Mouse (Mus musculus) lung, adult 18-20 months (tissue): Measurements from ENCODE around the gene Slc45a2.

Source experiments
- DNase-seq, 2 experiments: peaks; one replicate each; pipeline ENCODE4 v3.0.0; 2022; ENCODE audit warnings: mixed read lengths in 2 of 2

Slc45a2 gene

DNA sequence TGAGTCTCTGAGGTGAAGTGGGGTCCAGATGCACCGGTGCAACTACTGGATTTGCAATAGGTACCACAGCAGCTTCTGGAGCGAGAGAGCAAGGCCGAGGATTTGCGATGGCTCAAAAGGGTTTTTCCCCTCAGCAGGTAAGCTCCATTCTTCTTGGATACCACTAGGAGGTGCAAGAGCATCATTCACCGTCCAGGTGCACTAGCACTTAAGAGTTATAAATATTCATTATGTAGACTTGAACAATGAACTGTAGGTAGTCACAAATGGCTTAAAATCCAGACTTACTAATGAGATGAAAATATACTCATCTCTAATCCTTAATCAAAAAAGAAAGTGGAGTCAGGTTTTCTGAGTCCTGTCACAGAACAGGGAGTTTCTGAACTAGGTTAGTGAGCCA is 8.2 kb downstream of the Slc45a2 start:
- DNase-seq = no peak

- DNase-seq = no peak
These were observed 10.5 kb downstream of the Slc45a2 start for GRCm38 (mm10) chr15:11010976-11011548.

DNA sequence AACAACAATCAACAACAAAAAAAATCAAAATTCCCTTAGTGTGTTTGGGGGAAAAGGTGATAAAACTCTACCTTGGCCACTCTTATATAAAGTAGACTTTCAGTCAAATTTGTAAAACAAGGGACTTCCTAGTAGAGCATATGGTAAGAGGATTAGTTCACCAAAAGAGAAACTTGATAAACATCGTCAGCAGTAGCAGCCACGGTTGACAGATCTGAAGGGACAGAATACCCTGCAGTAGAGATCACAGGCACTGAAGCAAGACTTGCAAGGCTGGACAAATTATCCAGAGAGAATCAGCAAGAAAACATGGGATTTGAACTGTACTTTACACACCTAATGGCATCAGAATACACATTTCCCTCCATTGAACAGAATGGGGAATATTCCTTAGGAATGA is 14.4 kb downstream of the Slc45a2 start:
- no peak for DNase-seq

- DNase-seq = no peak
These were observed 26.5 kb downstream of the Slc45a2 start for GRCm38 (mm10) chr15:11026801-11027561.

DNA sequence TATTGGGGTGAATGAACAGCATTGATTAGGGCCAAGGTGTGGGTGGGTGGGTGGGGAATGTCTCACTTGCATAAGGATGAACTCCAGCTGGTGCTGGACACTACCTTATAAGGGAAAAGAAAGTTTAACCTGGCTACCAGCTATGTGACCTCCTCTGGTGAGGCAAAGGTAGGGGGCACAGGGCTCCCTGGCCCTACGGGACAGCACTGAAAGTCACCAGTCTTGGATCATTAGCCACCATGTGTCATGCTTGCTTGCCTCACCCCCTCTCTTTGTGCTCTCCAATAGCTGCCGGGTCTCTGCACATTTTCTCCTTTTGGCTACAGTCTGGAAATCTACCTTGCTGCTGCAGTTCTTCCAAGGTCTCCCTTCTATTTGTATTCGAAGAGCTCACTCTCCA is 29.7 kb downstream of the Slc45a2 start:
- DNase-seq = no peak

GRCm38 (mm10) chr15:11035947-11036474 is 35.5 kb downstream of the Slc45a2 start:
- no peak for DNase-seq

DNA sequence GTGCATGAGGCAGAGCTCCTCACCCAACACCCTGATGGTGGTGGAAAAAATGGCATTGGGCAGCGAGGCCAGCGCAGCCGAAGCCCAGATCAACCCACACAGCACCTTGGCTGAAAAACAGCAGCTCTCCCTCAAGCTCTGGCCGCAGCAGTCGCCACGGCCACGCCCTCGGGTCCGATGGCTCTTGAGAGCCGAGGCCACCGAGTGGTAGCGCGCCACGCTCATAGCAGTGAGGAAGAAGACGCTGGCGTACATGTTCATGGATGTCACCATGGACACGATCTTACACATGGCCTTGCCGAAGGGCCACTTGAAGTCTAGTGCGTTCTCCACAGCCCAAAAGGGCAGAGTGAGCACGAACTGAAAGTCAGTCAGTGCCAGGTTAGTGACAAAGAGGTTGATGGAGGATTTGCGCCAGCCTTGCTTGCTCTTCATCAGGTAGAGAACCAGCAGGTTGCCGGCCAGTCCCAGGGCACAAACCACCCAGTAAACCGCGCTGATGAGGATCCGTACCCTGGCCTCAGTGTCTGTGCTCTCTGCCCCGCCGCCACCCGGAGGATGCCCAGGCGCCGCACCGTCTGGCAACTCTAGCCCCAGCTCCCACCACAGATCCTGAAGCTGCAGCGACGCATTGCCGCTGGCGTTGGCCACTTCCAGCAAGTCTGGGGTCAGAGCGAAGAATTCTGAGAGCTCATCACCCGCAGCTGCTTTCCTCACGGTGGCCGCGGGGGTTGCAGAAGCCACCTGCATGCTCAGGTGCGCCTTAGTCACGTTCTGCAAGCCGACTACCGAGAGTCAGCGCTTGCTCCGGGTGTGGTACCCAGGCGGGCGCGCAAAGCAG is 36.2 kb downstream of the Slc45a2 start:
- no peak for DNase-seq

DNA sequence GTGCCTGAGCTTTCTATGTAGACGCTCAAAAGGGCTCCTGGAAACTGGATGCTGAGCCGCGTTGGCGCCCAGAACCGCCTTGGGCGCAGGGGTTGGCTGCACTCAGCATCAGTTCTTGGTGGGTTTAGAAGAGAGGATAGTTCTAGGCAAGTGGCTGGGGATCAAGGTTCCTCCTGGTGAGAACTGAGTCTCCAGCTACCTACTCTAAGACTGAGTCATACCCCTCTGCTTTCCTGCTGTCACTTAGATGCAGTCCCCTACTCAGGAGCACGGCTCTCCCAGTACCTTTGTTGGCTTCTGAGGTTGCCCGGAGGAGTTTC is 36.8 kb downstream of the Slc45a2 start:
- DNase-seq = no peak

- no peak for DNase-seq
These were observed 37.2 kb downstream of the Slc45a2 start, which contains the start of gene Rxfp3 for GRCm38 (mm10) chr15:11037711-11038110. Rxfp3 (minus strand) TSS chr15:11037991.

DNA sequence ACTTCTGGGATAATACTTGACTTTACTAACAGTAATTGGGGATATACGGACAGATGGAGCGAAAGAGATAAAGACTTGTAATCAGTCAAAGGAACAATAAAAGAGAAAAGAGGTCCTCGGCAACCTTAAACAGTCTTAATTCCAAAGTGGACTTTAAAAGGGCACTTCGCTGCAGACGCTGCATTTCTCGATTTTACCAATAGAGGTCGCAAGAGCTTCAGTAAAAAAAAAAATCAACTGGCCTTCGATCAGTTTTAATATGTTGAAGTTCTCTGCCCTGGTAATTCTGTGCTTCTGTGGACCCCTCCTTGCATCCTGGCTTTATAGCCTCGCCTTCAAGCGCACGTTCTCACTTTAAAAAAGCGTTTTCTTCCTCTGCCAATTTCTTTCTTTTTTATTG is 38.0 kb downstream of the Slc45a2 start:
- peak in 1 of 2 experiments; percentile 16 for DNase-seq

DNA sequence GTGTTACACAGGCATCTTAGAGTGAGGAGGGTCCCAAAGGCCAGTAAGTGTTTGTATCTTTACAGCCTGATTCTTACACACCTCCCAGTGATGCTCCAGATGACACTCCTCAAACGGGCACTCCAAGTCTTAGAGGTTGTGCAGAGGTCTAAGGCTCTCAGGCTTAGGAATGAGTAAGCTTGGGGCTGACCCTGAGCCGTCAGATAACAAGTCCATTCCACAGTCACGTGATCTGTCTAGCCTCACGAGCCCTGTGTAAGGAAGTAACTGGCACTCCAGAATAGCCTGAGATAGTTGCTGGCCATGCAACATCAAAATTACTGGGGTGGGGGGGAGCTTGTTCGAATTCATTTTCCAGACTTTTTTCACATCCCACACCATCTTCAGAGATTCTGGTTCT is 39.5 kb downstream of the Slc45a2 start:
- no peak for DNase-seq

DNA sequence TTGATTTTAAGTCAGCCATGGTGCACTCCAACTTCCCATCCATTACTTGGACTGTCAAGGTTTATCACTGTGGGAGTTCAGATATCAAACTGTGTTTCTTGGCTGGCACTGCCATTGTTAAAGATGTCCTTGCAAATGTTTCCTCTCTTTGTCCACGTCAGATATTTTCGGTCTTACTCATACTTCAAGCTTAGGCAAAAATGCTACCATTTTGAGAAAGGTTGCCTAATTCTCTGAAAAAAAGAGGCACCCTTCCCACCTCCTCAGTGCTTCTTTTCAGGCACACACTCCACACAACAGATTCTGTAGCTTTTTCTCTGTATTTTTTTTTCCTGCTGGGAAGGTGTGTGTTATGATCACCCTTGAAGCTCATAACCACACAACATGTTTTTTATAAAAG is 40.7 kb downstream of the Slc45a2 start:
- DNase-seq = no peak

- DNase-seq = no peak
These were observed 42.3 kb downstream of the Slc45a2 start for GRCm38 (mm10) chr15:11042828-11043227.

DNA sequence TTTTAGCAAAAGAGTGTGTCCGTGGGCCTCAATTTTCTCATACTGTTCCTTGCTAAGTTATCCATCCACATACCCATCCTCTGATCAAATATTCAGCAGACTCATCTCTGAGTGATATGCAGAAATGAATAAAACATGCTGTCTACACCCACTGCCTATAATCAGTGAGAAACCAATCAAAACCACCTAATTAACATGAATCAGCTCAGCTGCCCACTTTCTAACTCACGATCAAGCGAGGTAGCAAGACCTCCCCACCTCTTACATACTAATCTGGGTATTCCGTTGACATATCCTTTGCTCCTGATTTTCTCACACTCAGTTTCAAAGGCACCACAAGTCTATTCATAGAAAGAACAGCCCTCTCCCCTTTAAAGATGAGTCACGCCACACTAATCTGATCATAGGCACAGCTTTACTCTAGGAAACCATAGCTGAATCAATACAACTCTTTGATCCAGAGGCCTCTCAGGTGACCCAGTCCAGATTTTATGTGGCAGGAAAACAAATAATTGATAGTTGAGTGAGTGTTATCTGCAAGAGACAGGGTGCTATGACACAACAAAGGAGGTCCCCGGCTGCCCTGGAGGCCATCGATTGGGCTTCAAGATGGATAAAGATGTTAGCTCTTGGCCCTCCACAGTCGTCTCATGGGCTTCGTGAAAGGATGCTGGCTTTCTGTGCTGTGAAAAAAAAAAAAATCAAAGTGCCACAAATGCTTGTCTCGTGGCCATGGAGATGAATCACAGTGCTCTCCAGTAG is 53.3 kb downstream of the Slc45a2 start:
- no peak for DNase-seq

DNA sequence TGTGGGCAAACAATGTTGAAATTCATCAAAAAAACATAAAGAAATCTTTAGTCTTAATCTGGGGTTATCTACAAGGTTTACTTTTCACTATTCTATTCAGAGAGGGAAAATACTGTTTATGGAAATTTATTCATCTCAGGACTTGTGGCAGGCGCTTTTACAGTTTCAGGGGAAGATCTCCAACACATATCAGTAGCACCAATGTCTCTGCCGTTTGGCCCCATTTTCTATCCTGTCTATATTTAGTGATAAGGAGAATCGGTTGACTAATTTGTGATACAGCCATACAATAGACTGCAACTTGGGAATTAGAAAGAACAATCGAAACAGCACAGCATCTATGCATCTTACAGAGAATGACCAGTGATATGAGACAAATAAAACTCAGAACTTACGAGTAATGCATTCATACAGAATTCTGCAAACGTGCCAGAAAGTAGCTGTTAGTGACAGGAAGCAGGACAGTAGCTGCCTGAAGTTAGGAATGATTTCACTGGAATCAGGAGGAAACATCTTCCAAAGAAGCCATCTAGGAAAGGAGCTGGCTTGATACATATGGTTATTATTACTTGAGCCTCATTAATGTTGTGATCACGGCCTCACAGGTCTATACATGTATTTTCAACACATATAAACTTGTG is 54.0 kb downstream of the Slc45a2 start:
- DNase-seq = no peak

- no peak for DNase-seq
These were observed 62.4 kb downstream of the Slc45a2 start for GRCm38 (mm10) chr15:11062903-11063302.

DNA sequence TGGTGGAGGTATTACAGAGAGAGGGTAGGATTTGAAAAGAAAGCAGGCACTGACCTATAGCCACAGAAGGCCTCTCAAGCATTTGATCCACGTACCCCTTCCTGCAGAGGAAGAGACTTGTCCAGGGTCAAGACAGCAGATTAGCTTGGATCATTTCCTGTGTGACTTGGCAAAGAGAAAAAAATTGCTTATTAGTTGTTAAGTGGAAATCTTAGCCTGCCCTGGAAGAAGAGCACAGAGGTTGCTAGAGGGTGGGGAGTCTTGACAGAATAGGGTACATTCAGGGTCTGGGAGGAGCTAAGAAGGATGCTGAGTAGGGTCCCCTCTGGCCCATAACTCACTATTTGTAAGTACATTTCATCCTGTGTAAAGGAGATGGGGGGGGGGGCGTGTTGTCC is 63.6 kb downstream of the Slc45a2 start:
- no peak for DNase-seq

DNA sequence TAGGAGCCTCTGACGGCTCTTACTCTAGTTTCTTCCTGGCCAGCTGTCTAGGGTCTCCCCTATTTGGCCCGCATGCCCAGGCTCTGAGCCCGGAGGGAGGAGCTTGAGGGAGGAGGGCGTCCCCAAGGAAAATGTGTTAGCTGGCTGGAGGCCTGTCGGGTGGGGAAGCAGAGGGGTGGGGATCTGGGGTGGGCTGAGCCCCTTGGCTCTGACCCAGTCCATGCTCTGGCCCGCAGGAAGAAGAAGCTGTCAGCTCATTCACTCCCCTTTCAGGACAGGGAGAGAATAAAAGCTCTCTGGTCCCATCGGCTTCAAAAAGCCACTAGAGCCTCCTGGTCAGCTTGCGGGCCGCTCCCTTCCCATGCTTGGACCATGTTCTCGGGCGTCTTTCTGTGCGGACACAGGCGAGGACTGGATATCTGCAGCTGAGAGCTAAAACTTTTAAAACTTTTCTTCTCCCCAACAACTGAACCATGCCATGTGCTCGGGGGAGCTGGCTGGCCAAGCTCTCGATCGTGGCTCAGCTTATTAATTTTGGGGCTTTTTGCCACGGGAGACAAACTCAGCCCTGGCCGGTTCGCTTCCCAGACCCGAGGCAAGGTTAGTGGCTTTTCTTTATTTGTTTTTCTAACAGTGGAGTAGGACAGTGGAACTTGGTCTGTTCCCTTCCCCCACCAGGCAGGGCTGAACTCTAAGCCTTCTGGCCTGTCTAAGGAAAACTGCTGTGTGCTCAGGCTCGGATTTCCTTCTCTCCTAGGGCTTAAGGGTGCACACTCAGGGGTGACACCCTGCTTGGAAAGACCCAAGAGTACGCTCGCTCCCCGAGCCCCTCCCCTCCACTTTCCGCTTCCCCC is 64.3 kb downstream of the Slc45a2 start, which contains the start of gene Adamts12:
Adamts12 (plus strand) TSS at position 233 of the 854 bp plus-strand sequence.
- DNase-seq = peak; percentile 45 to 62

GRCm38 (mm10) chr15:11065528-11066171 is 65.1 kb downstream of the Slc45a2 start:
- no peak for DNase-seq

DNA sequence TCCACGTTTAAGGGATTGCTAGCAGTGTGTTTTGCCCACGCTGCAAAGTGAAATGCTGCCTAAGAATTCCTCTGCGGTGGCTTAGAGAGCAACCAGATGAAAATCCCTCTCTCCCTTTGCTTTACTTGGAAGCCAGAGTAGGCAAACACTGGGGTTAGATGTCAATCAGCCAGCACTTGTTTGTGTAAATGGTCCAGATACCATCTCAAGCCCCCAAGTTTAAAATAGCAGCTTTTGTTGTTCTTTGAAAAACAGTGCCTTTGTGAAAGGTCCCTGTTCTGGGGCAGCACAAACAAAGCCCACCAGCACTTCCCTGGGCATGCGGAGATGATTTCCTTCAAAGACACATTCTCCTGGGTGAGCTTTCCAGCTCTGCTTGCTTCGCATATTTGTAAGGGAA is 65.8 kb downstream of the Slc45a2 start:
- DNase-seq = no peak

- no peak for DNase-seq
These were observed 67.4 kb downstream of the Slc45a2 start for GRCm38 (mm10) chr15:11067891-11068290.
